Mouse (Mus musculus) lung, adult 18-20 months (tissue): ENCODE results near the gene Clk2.
"Not testable (repeated sequence)": the region's sequence is repeated elsewhere in the genome, so short reads cannot be mapped to it uniquely, and the experiment has no call there.

Experiments
- DNase-seq, 2 experiments: peaks; one replicate each; pipeline ENCODE4 v3.0.0; 2022; ENCODE audit warnings: mixed read lengths in 2 of 2

The Clk2 gene

DNA sequence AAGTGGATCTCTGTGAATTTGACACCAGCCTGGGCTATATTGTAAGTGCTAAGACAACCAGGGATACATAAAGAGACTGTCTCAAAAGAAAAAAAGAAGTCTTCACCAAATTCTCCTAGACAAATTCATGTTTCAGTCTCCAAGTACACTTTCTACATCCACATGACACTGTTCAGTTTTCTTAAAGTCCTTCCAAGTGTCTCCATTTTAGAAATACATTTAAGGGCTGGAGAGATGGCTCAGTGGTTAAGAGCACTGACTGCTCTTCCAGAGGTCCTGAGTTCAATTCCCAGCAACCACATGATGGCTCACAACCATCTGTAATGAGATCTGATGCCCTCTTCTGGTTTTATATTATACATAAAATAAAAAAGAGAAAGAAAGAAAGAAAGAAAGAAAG, 3.4 kb upstream of the Clk2 start:
- not testable (repeated sequence) for DNase-seq

- DNase-seq: no peak
Observed at GRCm38 (mm10) chr3:89161786-89162185, 2.8 kb upstream of the Clk2 start.

GRCm38 (mm10) chr3:89163123-89163522, 1.5 kb upstream of the Clk2 start:
- DNase-seq: no peak

- DNase-seq: no peak
Observed at GRCm38 (mm10) chr3:89163643-89164245, 851 bp upstream of the Clk2 start.

- DNase-seq: no peak
Observed at GRCm38 (mm10) chr3:89165268-89165870, 774 bp downstream of the Clk2 start.

GRCm38 (mm10) chr3:89166945-89167344, 2.4 kb downstream of the Clk2 start:
- no peak for DNase-seq

GRCm38 (mm10) chr3:89174844-89175243, 10.2 kb downstream of the Clk2 start:
- DNase-seq: no peak

- no peak for DNase-seq
Observed at GRCm38 (mm10) chr3:89175544-89175943, 10.9 kb downstream of the Clk2 start.

DNA sequence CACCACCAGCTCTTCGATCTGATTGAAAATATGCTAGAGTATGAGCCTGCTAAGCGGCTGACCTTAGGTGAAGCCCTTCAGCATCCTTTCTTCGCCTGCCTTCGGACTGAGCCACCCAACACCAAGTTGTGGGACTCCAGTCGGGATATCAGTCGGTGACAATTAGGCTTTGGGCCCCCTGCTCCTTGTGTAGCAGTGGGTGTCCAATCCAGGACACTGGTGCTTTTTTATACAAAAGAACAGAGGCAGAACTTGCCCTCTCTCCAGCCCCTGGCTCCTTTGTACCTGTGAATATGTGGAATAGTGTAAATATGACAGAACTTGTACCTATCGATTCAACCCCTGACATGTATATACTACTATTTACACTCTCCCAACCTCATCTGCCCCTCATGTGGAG, 11.8 kb downstream of the Clk2 start:
- no peak for DNase-seq

- peak; percentile 90 to 92 for DNase-seq
Observed at GRCm38 (mm10) chr3:89177242-89178106, 12.9 kb downstream of the Clk2 start, which contains the start of gene Scamp3. Scamp3 (plus strand) TSS chr3:89177473.

GRCm38 (mm10) chr3:89178107-89178385, 13.5 kb downstream of the Clk2 start:
- no peak for DNase-seq

GRCm38 (mm10) chr3:89179056-89179455, 14.5 kb downstream of the Clk2 start:
- no peak for DNase-seq

DNA sequence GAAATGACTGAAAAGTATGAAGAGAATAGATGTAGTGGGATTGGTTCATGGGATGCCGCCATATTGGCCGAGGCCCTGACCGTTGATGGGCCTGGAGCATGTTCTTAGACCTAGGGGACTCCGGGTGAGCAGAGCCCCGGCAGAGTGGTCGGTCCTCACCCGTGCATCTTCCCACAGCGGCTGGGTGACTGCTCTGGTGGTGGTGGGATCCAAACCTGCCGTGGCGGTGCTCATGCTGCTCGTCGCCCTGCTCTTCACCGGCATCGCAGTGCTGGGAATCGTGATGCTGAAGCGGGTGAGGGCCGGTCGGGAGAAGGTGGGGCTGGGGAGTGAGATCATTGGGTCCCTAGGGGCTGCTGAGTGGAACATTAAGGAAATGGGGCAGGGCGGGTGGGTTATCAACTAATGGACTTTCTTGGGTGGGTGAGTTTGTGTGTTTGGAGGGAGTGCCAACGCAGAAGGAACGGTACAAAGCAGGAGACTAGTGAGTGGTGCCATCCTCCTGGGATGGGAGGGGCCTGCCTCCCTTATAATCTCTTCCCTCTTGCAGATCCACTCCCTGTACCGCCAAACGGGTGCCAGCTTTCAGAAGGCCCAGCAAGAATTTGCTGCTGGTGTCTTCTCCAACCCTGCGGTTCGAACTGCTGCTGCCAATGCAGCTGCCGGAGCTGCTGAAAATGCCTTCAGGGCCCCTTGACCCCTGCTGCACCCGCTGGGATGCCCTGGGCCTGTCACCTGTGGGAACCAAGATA, 17.3 kb downstream of the Clk2 start:
- DNase-seq: no peak

DNA sequence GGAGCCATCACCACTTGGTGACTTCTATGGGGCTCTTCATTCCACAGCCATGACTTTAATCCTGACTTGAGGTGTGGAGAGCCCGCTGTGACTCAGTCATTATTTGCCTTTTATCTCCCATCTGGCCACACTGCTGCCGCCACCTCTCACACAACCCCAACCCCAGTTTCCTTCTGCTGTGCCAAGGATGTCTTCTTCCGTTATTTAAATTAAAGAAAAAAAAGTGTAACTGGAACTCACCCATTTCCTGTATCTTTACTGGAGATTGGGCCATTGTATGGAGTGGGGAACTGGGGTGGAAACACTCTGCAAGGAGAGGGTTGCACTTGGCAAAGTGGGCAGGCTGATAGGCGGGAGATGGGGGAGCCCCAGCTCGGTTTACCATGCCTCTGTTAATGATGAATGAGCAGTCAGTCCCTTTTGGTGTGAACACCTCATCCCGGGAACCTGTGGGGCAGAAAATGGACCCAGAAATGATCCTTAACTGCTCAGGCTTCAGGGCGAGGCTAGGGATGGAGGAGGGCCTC, 18.0 kb downstream of the Clk2 start:
- no peak for DNase-seq

DNA sequence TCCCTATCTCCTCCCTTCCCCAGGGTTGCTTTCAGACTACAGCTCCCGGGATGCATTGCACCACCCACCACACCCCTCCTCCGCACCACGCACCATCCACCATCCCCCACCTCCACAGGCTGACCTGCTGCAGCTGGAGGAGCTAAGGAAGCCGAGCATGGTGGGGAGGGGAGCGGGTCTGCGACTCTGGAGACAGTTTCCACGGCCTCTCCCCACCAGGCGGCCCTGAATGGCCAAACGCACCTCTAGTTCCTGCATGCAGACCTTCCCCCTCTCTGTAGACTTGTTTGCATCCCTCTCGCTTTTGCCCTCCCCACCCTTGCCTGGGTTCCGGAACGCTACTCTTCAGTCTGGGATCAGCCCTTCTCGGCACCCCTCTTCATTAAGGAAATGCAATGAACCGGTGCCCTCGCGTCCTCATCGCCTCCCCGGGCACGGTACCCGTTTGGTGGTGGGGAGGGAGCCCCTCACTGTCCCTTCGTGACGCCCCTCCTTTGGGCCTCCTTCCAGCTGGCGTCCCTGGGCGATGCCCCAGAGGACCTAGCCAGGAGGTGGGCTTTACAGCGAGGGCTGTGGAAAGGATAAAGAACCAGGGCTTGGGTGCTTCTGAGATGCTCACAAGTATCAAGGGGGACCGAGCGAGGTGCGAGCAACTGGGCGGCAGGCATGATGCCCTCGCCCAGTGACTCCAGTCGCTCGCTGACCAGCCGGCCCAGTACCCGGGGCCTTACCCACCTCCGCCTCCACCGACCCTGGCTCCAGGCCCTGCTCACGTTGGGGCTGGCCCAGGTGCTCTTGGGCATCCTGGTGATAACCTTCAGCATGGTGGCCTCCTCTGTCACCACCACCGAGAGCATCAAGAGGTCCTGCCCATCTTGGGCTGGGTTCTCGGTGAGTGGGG, 18.7 kb downstream of the Clk2 start, which contains the start of gene Fam189b:
Gene Fam189b, plus strand, starts transcription at position 86 of the 901 bp plus-strand sequence.
- peak; percentile 85 to 89 for DNase-seq

DNA sequence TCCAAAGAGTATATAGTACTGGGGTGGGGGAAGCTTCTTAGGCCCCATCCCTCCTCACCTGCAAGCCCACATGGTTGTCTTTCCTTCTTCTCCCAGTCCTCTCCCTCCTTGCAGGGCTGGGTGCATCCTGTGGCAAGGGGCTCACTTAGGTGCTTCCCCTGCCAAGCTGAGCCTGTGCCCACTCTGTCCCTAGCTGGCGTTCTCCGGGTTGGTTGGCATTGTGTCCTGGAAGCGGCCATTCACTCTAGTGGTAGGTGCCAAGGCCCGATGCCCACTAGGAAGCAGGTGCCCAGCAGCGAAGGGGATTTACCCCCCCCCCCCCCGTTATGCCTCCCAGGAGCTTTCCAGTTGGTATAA, 19.3 kb downstream of the Clk2 start:
- no peak for DNase-seq

DNA sequence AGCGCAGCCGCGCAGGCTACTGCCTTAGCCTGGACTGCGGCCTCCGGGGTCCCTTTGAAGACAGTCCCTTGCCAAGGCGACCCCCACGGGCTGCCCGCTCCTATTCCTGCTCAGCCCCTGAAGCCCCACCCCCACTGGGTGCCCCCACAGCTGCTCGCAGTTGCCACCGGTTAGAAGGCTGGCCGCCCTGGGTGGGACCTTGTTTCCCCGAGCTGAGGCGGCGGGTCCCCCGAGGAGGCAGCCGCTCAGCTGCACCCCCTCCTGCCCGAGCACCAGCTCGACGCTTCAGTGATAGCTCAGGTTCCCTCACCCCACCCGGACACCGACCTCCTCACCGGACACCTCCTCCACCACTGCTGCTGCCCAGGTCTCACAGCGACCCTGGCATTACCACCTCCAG, 22.6 kb downstream of the Clk2 start:
- no peak for DNase-seq

DNA sequence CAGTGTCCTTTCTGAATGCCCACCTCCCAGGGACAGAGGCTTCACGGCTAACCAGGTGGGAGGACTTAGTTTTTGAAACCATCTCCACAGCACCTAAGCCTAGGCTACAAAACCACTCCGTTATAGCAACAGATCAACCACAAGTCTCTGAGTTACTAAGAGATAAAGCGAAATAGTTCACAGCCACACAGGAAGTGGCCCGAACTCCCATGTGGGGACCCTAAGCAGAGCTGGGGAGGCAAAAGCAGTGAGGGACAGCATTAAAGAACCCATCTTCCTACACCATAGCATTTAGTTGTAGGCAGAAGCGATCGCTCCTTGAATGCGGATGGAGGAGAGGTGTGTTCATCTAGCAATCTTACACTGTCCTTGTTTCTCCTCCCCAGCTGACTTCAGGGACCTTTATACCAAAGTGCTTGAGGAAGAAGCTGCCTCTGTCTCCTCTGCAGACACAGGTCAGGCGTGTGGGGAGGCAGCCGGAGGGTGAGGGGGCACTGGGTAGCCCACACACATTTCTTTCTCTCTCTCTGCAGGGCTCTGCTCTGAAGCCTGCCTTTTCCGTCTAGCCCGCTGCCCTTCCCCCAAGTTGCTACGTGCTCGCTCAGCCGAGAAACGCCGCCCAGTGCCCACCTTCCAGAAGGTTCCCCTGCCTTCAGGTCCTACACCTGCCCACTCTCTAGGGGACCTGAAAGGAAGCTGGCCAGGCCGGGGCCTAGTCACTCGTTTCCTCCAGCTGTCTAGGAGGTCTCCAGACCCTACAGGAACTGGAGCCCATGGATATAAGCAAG, 23.3 kb downstream of the Clk2 start:
- DNase-seq: no peak

DNA sequence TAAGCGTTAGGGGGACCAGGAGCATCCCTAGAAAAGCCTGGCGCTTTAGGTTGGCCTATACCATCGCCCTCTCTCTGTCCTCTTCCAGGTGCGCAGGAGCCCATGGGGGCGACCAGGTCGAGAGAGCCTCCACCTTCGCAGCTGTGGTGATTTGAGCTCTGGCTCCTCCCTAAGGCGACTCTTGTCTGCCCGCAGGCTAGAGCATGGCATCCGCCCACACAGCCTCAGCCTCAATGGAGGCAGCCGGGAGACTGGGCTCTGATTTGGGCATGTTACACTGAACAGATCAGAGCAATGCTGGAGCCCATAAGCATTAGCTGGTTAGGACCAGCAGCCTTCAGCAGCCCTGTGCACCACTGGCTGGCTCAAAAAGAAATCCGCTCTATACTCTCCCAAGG, 23.9 kb downstream of the Clk2 start:
- DNase-seq: no peak

GRCm38 (mm10) chr3:89190436-89190835, 25.8 kb downstream of the Clk2 start:
- no peak for DNase-seq

- DNase-seq: no peak
Observed at GRCm38 (mm10) chr3:89193351-89193750, 28.8 kb downstream of the Clk2 start.
